Mouse (Mus musculus) liver, embryonic 14.5 days (tissue): Measurements from ENCODE around the gene Stoml2.

Experiments
- CTCF ChIP-seq: IDR thresholded peaks from 2 replicates; pipeline ENCODE4 v1.5.1; 2016; ENCODE audit warnings: antibody characterized with exemption, low read depth, control low read depth
- EP300 ChIP-seq: IDR thresholded peaks from 2 replicates; pipeline ENCODE4 v1.6.1; 2016; ENCODE audit warnings: antibody characterized with exemption, low read depth

DNA sequence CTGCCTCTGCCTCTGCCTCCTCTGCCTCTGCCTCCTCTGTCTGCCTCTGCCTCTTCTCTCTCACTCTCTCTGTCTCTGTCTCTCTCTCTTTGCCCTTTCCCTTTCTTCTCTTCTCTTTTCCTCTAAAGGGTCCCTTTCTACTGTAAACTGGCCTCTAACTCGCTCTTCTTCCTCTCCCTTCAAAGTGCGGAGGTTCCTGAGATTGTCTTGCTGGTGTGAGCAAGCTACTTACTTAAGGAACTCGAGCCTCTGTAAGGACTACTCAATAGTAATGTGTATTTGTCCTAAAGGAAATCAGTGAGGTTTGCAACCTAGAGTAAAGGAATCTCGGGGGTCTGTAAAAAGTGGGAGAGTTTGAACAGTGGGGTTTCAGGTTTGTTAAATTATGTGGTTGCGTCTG lies 15.1 kb upstream of the Stoml2 start:
- TF ChIP-seq EP300 (no peak), CTCF (no peak)
